Mouse (Mus musculus) heart, embryonic 13.5 days (tissue): ENCODE data around the gene Krcc1. TPM values are rescaled to one million over a fixed set of nuclear protein-coding genes. Genes with fewer than 3 reads are reported as not detected.
A peak's percentile ranks its signal among the peaks of the same experiment; 100 is the strongest.

Experiments
- ATAC-seq: fragments of 200-750 bp; cut with Nextera tagmentation; 2 replicates; pipeline ENCODE4 v1.8.0; 2017; ENCODE audit warnings: moderate TSS enrichment; ENCODE audit not compliant: insufficient number of reproducible peaks, low FRiP score, low TSS enrichment; ENCODE audit errors: extremely low read depth
- H3K27ac ChIP-seq: fragments of 300-500 bp; sonication (generic); replicated peaks from 2 replicates; pipeline ENCODE4 v1.5.1; 2015; ENCODE audit warnings: moderate library complexity, mild to moderate bottlenecking, inconsistent platforms
- H3K27me3 ChIP-seq: fragments of 300-500 bp; sonication (generic); replicated peaks from 2 replicates; pipeline ENCODE4 v1.6.1; 2015; ENCODE audit warnings: mild to moderate bottlenecking, inconsistent platforms
- H3K36me3 ChIP-seq: fragments of 300-500 bp; sonication (generic); 2 replicates; pipeline ENCODE4 v1.6.1; 2015; ENCODE audit warnings: mild to moderate bottlenecking, inconsistent platforms
- H3K4me1 ChIP-seq: fragments of 300-500 bp; sonication (generic); 2 replicates; pipeline ENCODE4 v1.6.1; 2015; ENCODE audit warnings: inconsistent platforms
- H3K4me2 ChIP-seq: fragments of 300-500 bp; sonication (generic); 2 replicates; pipeline ENCODE4 v1.6.1; 2015; ENCODE audit warnings: inconsistent platforms, mild to moderate bottlenecking, moderate library complexity
- H3K4me3 ChIP-seq: fragments of 300-500 bp; sonication (generic); 2 replicates; pipeline ENCODE4 v1.5.1; 2015; ENCODE audit warnings: moderate library complexity, mild to moderate bottlenecking, inconsistent platforms
- H3K9ac ChIP-seq: fragments of 300-500 bp; sonication (generic); 2 replicates; pipeline ENCODE4 v1.6.1; 2015; ENCODE audit warnings: inconsistent platforms, mild to moderate bottlenecking, moderate library complexity
- H3K9me3 ChIP-seq: fragments of 300-500 bp; sonication (generic); 2 replicates; pipeline ENCODE4 v1.6.1; 2016; ENCODE audit warnings: inconsistent platforms
- WGBS: fragments of 180-500 bp; shearing (Covaris S2); methylation state at CpG from one replicate; pipeline ENCODE4 v1.1.7; 2015; ENCODE audit warnings: mixed read lengths; 5-methylcytosine and 5-hydroxymethylcytosine counted together
- polyA plus RNA-seq: library from polyadenylated mRNA; unstranded; fragments of >200 nt; fragmentation: Nextera tagmentation; extraction: Ambion mirVana; gene quantifications from 2 replicates; pipeline ENCODE4 v1.2.1, GENCODE M21; 2015

Krcc1 gene
- 48.5 and 57.4 TPM in 2 replicates for polyA plus RNA-seq

DNA sequence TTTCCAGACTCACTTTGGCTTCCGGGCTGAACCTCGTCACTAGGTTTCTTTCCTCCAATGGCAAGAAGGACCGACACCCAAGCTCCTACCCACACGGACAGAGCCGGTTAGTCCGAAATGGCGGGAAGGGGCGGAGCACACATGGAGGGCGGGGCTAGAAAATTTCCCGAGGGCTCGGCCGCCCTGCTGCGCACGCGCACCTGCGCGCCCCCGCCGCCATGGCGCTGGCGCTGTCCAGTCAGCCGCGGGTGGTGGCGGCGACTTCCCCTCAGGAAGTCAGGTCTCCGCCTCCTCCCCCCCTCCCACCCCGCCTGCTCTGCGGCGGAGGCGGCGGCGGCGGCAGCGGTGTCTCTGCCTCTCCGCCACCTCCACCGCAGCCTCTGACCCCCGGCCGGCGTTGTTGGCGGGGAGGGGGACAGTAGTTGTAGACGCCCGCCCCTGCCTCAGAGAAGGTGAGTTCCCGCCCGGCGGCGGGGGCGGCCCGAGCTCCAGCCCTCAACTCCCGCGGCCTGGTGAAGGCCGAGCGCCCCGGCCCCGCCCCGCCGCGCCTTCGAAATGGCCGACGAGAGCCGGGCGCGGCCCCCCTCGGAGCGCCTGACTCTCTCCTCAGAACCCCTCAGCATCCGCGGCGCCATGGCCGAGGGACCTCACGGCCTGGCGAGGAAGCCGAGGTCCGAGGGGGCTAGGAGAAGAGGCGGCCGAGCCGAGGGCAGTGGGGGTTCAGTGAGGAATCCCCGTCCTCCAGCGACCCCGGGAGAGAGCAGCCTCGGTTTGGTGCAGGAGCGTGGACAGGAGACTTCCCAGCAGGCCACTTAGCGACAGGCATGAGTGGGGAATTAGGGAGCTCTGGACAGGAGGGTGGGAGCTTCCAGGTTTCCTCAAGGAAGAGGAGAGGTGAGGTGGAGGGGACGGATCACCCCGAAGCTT is at the start of gene Krcc1:
Gene Krcc1 (plus strand): TSS at position 289 of the 927 bp plus-strand sequence.
- peak; percentile 90 for ATAC-seq
- WGBS: under 1% methylated on average over 67 of the region's 84 CpGs
- peak within 1 kb of the TSS; percentile 95 for H3K9ac ChIP-seq
- peak within 1 kb of the TSS; percentile 86 for H3K4me2 ChIP-seq
- H3K4me3 ChIP-seq: peak within 1 kb of the TSS; percentile 78
- no peaks in the 10 kb centered on the region for H3K9me3 ChIP-seq
- peak within 1 kb of the TSS; percentile 97 for H3K27ac ChIP-seq
- no peaks in the 10 kb centered on the region for H3K36me3 ChIP-seq
- H3K27me3 ChIP-seq: no peaks in the 10 kb centered on the region
- peaks cover 45% of the 10 kb centered on the region for H3K4me1 ChIP-seq

GRCm38 (mm10) chr6:71224184-71224943 is 47.1 kb upstream of the Krcc1 start:
- peaks cover 48% of the 10 kb centered on the region for H3K4me1 ChIP-seq
- H3K36me3 ChIP-seq: peaks cover 56% of the 10 kb centered on the region
- H3K9me3 ChIP-seq: no peaks in the 10 kb centered on the region
- H3K27ac ChIP-seq: peak overlapping the region; percentile 42; the same call in 1 of the 2 replicates
- ATAC-seq: no peak
- no peaks in the 10 kb centered on the region for H3K27me3 ChIP-seq
- H3K9ac ChIP-seq: no peak overlapping the region
- H3K4me2 ChIP-seq: no peak overlapping the region
- whole genome bisulfite sequencing: 62% methylated on average over 3 of the region's 3 CpGs
- no peak overlapping the region for H3K4me3 ChIP-seq

GRCm38 (mm10) chr6:71226544-71226943 is 44.9 kb upstream of the Krcc1 start:
- no peak for ATAC-seq
- H3K9ac ChIP-seq: peak overlapping the region; percentile 69
- H3K4me2 ChIP-seq: peak overlapping the region; percentile 39
- peak overlapping the region; percentile 89 for H3K27ac ChIP-seq
- no peaks in the 10 kb centered on the region for H3K27me3 ChIP-seq
- no peaks in the 10 kb centered on the region for H3K9me3 ChIP-seq
- peaks cover 38% of the 10 kb centered on the region for H3K36me3 ChIP-seq
- WGBS: 25% methylated on average over 6 of the region's 6 CpGs
- H3K4me3 ChIP-seq: no peak overlapping the region
- H3K4me1 ChIP-seq: peaks cover 48% of the 10 kb centered on the region

DNA sequence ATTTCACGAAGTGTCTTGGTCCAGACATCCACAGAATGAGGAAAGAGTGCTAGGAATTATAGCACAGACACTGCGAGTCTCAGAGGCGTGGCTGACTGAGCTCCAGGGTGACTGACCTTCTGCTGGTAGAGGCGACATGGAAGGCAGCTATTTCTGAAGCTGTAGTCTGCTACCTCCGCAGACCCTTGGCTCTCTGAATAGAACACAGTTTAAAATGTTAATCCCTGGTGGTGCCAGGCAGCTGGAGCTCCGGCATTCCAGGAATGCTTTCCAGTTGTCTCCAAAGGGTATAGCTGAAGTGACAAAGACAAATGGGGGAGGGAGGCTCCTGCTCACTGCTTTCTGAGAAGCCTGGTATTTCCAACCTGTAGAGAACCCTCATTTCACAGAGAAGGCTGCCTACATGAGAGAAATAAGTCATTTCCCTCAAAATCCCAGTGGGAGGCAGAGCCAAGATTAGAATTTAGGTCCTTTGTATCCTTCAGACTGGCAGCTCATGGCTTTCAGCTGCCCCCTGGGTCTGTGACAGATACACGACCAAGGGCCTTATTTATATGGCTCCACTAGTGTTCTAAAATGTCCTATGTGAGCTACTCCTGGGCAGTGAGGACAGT is 44.2 kb upstream of the Krcc1 start:
- no peak overlapping the region for H3K4me3 ChIP-seq
- no peaks in the 10 kb centered on the region for H3K27me3 ChIP-seq
- H3K4me1 ChIP-seq: peaks cover 48% of the 10 kb centered on the region
- ATAC-seq: peak; percentile 62
- WGBS: 9% methylated on average over 7 of the region's 7 CpGs
- peak overlapping the region; percentile 39 for H3K4me2 ChIP-seq
- H3K27ac ChIP-seq: peak overlapping the region; percentile 89
- 0 out of 2 replicates have a peak overlapping the region, but pooled peaks have one; percentile 69 for H3K9ac ChIP-seq
- H3K36me3 ChIP-seq: peaks cover 31% of the 10 kb centered on the region
- no peaks in the 10 kb centered on the region for H3K9me3 ChIP-seq

GRCm38 (mm10) chr6:71235121-71235520 is 36.4 kb upstream of the Krcc1 start:
- WGBS: 61% methylated on average over 13 of the region's 13 CpGs
- ATAC-seq: no peak

DNA sequence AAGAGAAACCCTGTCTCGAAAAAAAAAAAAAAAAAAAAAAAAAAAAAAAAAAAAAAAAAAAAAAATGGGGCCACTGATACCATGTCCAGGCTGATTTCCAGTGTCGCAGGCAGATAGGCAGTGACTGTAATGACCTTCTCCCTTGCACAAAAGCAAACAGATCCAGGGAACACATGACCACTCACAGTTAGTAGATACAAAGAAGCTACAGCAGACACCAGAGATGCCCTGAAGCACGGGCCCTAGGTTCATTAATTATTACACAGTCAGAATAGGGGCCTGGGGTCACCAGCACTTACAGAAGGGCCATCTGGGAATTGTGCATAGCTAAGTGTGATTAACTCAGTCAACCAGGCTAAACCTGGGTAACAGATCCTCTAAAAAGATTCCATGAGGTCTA is 35.5 kb upstream of the Krcc1 start:
- no peak overlapping the region for H3K4me2 ChIP-seq
- H3K4me1 ChIP-seq: peaks cover 8% of the 10 kb centered on the region
- H3K9me3 ChIP-seq: no peaks in the 10 kb centered on the region
- no peak overlapping the region for H3K4me3 ChIP-seq
- no peaks in the 10 kb centered on the region for H3K27me3 ChIP-seq
- no peak overlapping the region for H3K9ac ChIP-seq
- no peak for ATAC-seq
- WGBS: 45% methylated on average over 3 of the region's 3 CpGs
- peaks cover 62% of the 10 kb centered on the region for H3K36me3 ChIP-seq
- H3K27ac ChIP-seq: no peak overlapping the region

More at GRCm38 (mm10) chr6:71235121-71235520, 36.4 kb upstream of the Krcc1 start:
- Histone ChIP-seq H3K27ac (no peak overlapping the region), H3K4me1 (0 out of 2 replicates have a peak, but pooled peaks cover 3% of the 10 kb centered on the region), H3K36me3 (peaks cover 65% of the 10 kb centered on the region), H3K4me3 (no peak overlapping the region), H3K4me2 (no peak overlapping the region), H3K9ac (no peak overlapping the region), H3K27me3 (no peaks in the 10 kb centered on the region), H3K9me3 (no peaks in the 10 kb centered on the region)

- no peak for ATAC-seq
- no peak overlapping the region for H3K4me3 ChIP-seq
- no peaks in the 10 kb centered on the region for H3K9me3 ChIP-seq
- peaks cover 14% of the 10 kb centered on the region for H3K4me1 ChIP-seq
- H3K27me3 ChIP-seq: no peaks in the 10 kb centered on the region
- 80% methylated on average over 6 of the region's 6 CpGs for WGBS
- 0 out of 2 replicates have a peak overlapping the region, but pooled peaks have one; percentile 20 for H3K27ac ChIP-seq
- peaks cover 62% of the 10 kb centered on the region for H3K36me3 ChIP-seq
- no peak overlapping the region for H3K9ac ChIP-seq
- no peak overlapping the region for H3K4me2 ChIP-seq
Measured at GRCm38 (mm10) chr6:71236506-71236905, 35.0 kb upstream of the Krcc1 start.

DNA sequence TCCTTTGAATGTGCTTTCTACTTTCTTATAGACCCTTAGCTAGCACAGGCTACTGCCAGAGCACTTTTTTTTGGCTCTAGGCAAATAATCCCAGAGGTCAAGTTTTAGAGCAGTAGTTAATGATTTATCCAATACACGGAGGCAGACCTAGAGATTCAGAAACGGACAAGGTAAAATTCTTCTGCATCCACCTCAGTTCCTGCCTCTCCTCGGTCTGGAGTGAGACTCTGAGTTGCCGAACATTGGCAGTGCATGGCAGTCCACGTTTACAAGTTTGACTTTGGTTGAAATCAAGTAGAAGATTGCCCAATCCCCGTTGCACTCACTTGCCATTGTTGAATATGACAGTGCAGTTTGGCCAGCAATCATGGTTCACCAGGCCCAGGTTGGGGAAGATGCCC is 34.4 kb upstream of the Krcc1 start:
- no peak overlapping the region for H3K27ac ChIP-seq
- peaks cover 18% of the 10 kb centered on the region for H3K4me1 ChIP-seq
- ATAC-seq: no peak
- no peaks in the 10 kb centered on the region for H3K9me3 ChIP-seq
- peaks cover 62% of the 10 kb centered on the region for H3K36me3 ChIP-seq
- no peak overlapping the region for H3K4me3 ChIP-seq
- H3K9ac ChIP-seq: no peak overlapping the region
- no peak overlapping the region for H3K4me2 ChIP-seq
- no peaks in the 10 kb centered on the region for H3K27me3 ChIP-seq
- 83% methylated on average over 6 of the region's 6 CpGs for WGBS

DNA sequence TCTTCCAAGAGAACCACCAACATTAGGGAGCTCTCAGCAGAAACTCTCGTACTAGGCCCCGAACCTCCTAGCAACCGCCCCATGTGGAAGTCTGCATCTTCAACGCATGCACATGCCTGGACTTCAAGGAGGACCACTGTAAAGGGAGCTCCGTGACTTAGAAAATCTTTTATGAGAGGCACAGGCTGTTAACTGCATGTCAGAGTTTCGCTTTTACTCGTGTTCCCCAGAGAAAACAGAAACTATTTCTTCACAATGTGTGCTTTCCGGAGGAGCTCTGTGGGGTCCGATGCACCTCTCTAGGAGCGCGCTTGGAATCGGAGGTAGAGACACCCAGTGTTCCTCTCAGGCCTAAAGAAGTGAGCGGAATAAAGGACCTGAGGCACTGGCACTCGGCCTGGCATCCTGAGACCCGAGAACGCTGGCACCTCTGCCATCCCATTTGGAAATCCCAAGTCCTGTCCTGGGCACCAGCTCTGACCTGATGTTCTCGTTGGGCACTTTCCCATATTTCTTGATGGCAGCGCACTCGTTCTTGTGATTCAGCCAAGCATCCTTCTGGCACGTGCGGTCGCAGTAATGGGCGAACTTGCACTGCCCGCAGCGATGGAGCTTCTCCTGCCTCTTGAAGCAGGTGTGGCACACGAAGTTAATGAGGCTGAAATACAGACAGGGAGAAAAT is 32.3 kb upstream of the Krcc1 start:
- H3K27ac ChIP-seq: no peak overlapping the region
- no peak overlapping the region for H3K4me2 ChIP-seq
- WGBS: 89% methylated on average over 26 of the region's 26 CpGs
- H3K4me1 ChIP-seq: peaks cover 27% of the 10 kb centered on the region
- ATAC-seq: no peak
- H3K27me3 ChIP-seq: no peaks in the 10 kb centered on the region
- H3K9me3 ChIP-seq: no peaks in the 10 kb centered on the region
- no peak overlapping the region for H3K4me3 ChIP-seq
- H3K9ac ChIP-seq: no peak overlapping the region
- peaks cover 52% of the 10 kb centered on the region for H3K36me3 ChIP-seq

GRCm38 (mm10) chr6:71240831-71241230 is 30.6 kb upstream of the Krcc1 start:
- no peaks in the 10 kb centered on the region for H3K27me3 ChIP-seq
- H3K4me3 ChIP-seq: no peak overlapping the region
- H3K9ac ChIP-seq: peak overlapping the region; percentile 28; the same call in 1 of the 2 replicates
- no peaks in the 10 kb centered on the region for H3K9me3 ChIP-seq
- no peak for ATAC-seq
- 77% methylated on average over 7 of the region's 7 CpGs for WGBS
- peaks cover 27% of the 10 kb centered on the region for H3K4me1 ChIP-seq
- peak overlapping the region; percentile 70 for H3K27ac ChIP-seq
- peak overlapping the region; percentile 22 for H3K4me2 ChIP-seq
- peaks cover 49% of the 10 kb centered on the region for H3K36me3 ChIP-seq
